Mouse (Mus musculus) spleen, adult 18-20 months (tissue): ENCODE results near the gene Slc22a12.

ENCODE experiments used
- DNase-seq, 2 experiments: peaks; one replicate each; pipeline ENCODE4 v3.0.0; 2022; ENCODE audit warnings: mixed read lengths in 2 of 2

Gene Slc22a12

GRCm38 (mm10) chr19:6539592-6539991, 3.2 kb downstream of the Slc22a12 start:
- DNase-seq: no peak

- no peak for DNase-seq
These were observed 4.3 kb downstream of the Slc22a12 start for GRCm38 (mm10) chr19:6538546-6538945.

- no peak for DNase-seq
These were observed 5.3 kb downstream of the Slc22a12 start for GRCm38 (mm10) chr19:6537526-6537925.

- DNase-seq: no peak
These were observed 6.1 kb downstream of the Slc22a12 start for GRCm38 (mm10) chr19:6536696-6537095.

- DNase-seq: no peak
These were observed 6.6 kb downstream of the Slc22a12 start for GRCm38 (mm10) chr19:6536201-6536600.

GRCm38 (mm10) chr19:6534118-6534415, 8.8 kb downstream of the Slc22a12 start:
- DNase-seq: no peak

GRCm38 (mm10) chr19:6533290-6534117, 9.3 kb downstream of the Slc22a12 start:
- no peak for DNase-seq

GRCm38 (mm10) chr19:6532656-6533055, 10.2 kb downstream of the Slc22a12 start:
- no peak for DNase-seq

- DNase-seq: peak in 1 of 2 experiments; percentile 22
These were observed 10.9 kb downstream of the Slc22a12 start for GRCm38 (mm10) chr19:6531832-6532471.

- DNase-seq: peak in 1 of 2 experiments; percentile 31
These were observed 11.7 kb downstream of the Slc22a12 start for GRCm38 (mm10) chr19:6531011-6531631.

GRCm38 (mm10) chr19:6530359-6530758, 12.5 kb downstream of the Slc22a12 start:
- DNase-seq: no peak

- DNase-seq: no peak
These were observed 13.4 kb downstream of the Slc22a12 start for GRCm38 (mm10) chr19:6529265-6529985.

- DNase-seq: no peak
These were observed 14.8 kb downstream of the Slc22a12 start for GRCm38 (mm10) chr19:6527839-6528531.

- DNase-seq: no peak
These were observed 15.4 kb downstream of the Slc22a12 start for GRCm38 (mm10) chr19:6527439-6527838.

GRCm38 (mm10) chr19:6526010-6526409, 16.8 kb downstream of the Slc22a12 start:
- DNase-seq: no peak

GRCm38 (mm10) chr19:6525023-6525422, 17.8 kb downstream of the Slc22a12 start:
- no peak for DNase-seq

- no peak for DNase-seq
These were observed 20.5 kb downstream of the Slc22a12 start for GRCm38 (mm10) chr19:6522289-6522688.

- no peak for DNase-seq
These were observed 21.2 kb downstream of the Slc22a12 start for GRCm38 (mm10) chr19:6521630-6522029.

GRCm38 (mm10) chr19:6519483-6519882, 23.3 kb downstream of the Slc22a12 start:
- no peak for DNase-seq

- DNase-seq: no peak
These were observed 24.2 kb downstream of the Slc22a12 start for GRCm38 (mm10) chr19:6518601-6519000.

GRCm38 (mm10) chr19:6516153-6516552, 26.7 kb downstream of the Slc22a12 start:
- no peak for DNase-seq

- no peak for DNase-seq
These were observed 27.4 kb downstream of the Slc22a12 start for GRCm38 (mm10) chr19:6515448-6515847.

GRCm38 (mm10) chr19:6514940-6515339, 27.9 kb downstream of the Slc22a12 start:
- DNase-seq: no peak
